Mouse (Mus musculus): Measurements from ENCODE around the gene Aff1. TPM values are rescaled to one million over a fixed set of nuclear protein-coding genes. Genes with fewer than 3 reads are reported as not detected.

Aff1 gene
- total RNA-seq, 2 experiments from 2014 or later: 30.1 to 39.8 TPM

- DNase-seq: no peak
- intact Hi-C loops (cut with DNase I): no loop called here
Measured at GRCm38 (mm10) chr5:103854041-103854806, 162.1 kb downstream of the Aff1 start.

- intact Hi-C loops (cut with DNase I): no loop called here
- DNase-seq: no peak
Measured at GRCm38 (mm10) chr5:103854807-103855194, 162.6 kb downstream of the Aff1 start.

GRCm38 (mm10) chr5:103855483-103856211, 163.5 kb downstream of the Aff1 start:
- intact Hi-C loops (cut with DNase I): loop anchor here (2.0 kb wide), 1 partner anchor 71 kb away; no protein-coding TSS in a partner anchor

GRCm38 (mm10) chr5:103856286-103857009, 164.3 kb downstream of the Aff1 start:
- intact Hi-C loops (cut with DNase I): loop anchor here (2.0 kb wide), 1 partner anchor 70 kb away; no protein-coding TSS in a partner anchor
- no peak for DNase-seq

More at GRCm38 (mm10) chr5:103855483-103856211, 163.5 kb downstream of the Aff1 start:
- DNase-seq: no peak

- intact Hi-C loops (cut with DNase I): loop anchor here (2.0 kb wide), 1 partner anchor 70 kb away; no protein-coding TSS in a partner anchor
- no peak for DNase-seq
Measured at GRCm38 (mm10) chr5:103857151-103857550, 165.0 kb downstream of the Aff1 start.

GRCm38 (mm10) chr5:103860622-103861021, 168.4 kb downstream of the Aff1 start:
- no peak for DNase-seq
- intact Hi-C loops (cut with DNase I): no loop called here

- DNase-seq: no peak
- intact Hi-C loops (cut with DNase I): no loop called here
Measured at GRCm38 (mm10) chr5:103863759-103864158, 171.6 kb downstream of the Aff1 start.

GRCm38 (mm10) chr5:103889766-103890165, 197.6 kb downstream of the Aff1 start:
- intact Hi-C loops (cut with DNase I): no loop called here
- no peak for DNase-seq

GRCm38 (mm10) chr5:103898310-103898709, 206.1 kb downstream of the Aff1 start:
- no peak for DNase-seq
- intact Hi-C loops (cut with DNase I): no loop called here

Other genes starting within 250 kb of the Aff1 start
- 1 to 10 TPM in 1 of 2 experiments, under 1 TPM in 1; 0.57 to 1.6 TPM for gene Slc10a6, start 63.0 kb upstream of the Aff1 start, total RNA-seq (2021)
- gene 1700016H13Rik, start 36.4 kb upstream of the Aff1 start, total RNA-seq (2021): under 1 TPM; 0.22 to 0.59 TPM
- gene Klhl8, start 218.9 kb downstream of the Aff1 start, total RNA-seq (2021): 10 to 100 TPM; 21.9 to 22.5 TPM

Data from gastrocnemius, postnatal 36 days (tissue).